Mouse (Mus musculus) lung, adult 2 months (tissue): Measurements from ENCODE around the gene Dnah6.

Experiments used
- CTCF ChIP-seq: fragments of 200-500 bp; IDR thresholded peaks from 2 replicates; pipeline ENCODE4 v1.5.1; 2011; ENCODE audit warnings: mild to moderate bottlenecking, low read length, control low read depth; ENCODE audit not compliant: insufficient read depth
- POLR2A ChIP-seq: fragments of 200-500 bp; IDR thresholded peaks from 2 replicates; pipeline ENCODE4 v1.6.1; 2011; ENCODE audit warnings: low read depth, mild to moderate bottlenecking, control low read depth, low read length, borderline replicate concordance; ENCODE audit errors: extremely low read depth

- TF ChIP-seq POLR2A (no peak), CTCF (no peak)
These were observed 33.1 kb upstream of the Dnah6 start for GRCm38 (mm10) chr6:73254307-73255228.
